Mouse (Mus musculus) spleen, embryonic (tissue): Measurements from ENCODE around the gene Sipa1.

Source experiments
- CTCF ChIA-PET: fragments of 350-600 bp; sonication (Branson Sonifier 250); formaldehyde crosslinking; loops from one replicate; lab custom pipeline; 2022; lab: Charles Lee

The Sipa1 gene

DNA sequence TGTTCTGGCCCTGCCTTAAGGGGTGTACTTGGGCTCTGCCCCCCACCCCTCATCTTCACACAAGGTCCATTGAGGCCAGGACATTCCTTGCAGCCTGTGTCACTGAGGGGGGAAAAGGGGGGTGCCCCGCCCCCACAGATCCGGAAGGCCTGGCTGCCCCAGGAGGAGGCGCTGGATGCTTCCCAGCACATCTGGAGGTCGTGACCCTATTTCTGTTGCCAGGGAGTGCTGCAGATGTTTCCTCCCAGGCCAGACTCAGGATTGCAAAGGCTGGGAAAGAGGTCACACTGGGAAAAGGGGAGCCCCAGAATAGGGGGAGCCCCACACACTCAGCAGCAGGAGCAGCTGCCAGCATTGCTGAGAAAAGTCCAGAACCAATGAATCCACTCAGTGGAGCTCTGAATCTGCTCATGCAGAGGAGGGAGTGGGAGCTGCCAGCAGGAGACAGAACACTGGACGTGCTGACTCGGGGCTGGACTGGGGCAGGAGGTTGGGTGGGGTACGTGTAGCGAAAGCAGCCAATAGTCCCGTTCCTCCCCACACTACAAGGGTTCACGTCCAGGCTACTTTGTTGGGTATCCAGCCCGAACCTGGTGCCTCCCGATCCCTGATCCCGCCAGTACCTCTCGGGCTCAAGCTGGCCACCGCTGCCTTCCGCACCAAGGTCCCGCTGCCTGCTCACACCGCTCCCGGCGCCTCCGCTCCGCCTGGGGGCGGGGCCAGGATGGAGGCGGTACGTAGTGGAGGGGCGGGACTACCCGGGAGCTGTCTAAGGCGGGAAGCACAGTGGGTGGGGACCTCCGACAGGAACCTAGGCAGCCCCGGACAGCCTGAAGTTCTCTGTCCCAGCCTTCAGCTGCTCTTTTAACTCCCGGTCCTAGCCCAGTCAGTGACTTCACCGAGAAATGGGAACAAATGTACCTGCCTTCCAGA lies at the start of gene Sipa1:
Sipa1 (minus strand) TSS at position 727 of the 933 bp plus-strand sequence.
- CTCF ChIA-PET = interaction anchor here (0.7 kb wide), 1 partner anchor 53 kb away, joined by 19 read pairs; no protein-coding TSS in a partner anchor

DNA sequence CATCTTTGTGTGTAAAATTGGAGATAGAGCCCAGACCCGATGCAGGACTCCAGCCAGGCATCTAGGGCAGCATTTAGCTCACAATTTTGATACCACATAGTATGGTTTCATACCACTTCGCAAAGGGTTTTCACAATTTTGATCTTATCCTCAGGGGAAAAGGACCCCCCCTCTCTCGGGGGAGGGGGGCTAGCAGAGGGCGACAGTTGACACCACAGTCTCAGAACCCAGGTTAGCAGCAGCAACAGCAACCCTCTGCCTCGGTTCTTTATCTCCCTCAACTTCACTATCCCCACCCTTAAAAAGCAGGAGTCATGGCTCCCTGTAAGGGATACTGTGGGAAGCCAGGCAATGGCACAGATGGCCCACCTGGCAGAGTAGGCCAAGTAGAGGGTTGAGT lies 49.7 kb upstream of the Sipa1 start:
- CTCF ChIA-PET = no interaction called here

DNA sequence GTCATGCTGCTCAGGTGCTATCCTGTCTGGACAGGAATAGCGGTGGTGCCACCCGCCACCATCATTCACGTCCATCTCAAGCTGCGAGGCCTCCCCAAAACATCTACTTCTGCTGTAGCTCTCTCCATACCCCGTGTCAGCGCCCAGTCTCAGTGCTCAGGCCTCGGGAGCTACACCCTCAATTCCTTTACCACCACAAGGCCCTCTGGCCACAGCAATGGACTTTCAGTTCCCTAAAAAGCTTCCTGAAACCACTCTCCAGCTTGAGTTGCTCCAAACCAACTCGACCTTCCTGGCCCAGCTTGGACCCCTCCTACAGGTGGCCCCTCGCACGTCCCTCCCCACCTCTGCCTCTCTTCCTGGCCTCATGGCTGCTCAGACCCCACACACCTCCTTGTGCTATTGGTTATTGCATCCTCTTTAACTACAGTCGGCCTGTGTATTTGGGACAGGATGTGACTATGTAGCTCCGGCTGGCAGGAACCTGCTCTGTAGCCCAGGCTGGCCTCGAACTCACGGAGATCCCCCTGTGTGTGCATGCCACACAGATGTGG lies 48.5 kb upstream of the Sipa1 start:
- CTCF ChIA-PET = interaction anchor here (1.3 to 1.5 kb wide), 2 partner anchors 13 to 16 kb away, joined by 3 to 4 read pairs; no protein-coding TSS in a partner anchor

DNA sequence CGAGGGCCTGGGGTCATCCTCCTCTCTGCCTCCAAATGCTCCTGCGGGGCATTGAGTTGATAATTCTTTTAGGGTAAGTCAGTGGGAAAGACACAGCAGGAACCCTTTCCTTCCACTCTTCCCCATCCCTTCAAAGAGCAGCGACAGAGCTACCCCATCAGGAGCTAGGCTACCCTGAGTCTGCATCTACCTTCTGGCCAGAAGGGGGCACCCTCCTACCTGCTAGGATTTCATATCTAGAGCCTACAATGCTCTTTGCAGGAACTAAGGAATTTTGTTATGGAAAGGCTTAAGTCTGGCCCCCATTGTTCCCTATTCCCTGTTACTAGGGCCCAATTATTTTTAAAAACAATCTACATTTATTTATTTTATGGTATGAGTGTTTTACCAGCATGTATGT lies 47.7 kb upstream of the Sipa1 start:
- CTCF ChIA-PET = interaction anchor here (1.4 to 1.5 kb wide), 2 partner anchors 14 to 59 kb away, joined by 3 read pairs; no protein-coding TSS in a partner anchor

DNA sequence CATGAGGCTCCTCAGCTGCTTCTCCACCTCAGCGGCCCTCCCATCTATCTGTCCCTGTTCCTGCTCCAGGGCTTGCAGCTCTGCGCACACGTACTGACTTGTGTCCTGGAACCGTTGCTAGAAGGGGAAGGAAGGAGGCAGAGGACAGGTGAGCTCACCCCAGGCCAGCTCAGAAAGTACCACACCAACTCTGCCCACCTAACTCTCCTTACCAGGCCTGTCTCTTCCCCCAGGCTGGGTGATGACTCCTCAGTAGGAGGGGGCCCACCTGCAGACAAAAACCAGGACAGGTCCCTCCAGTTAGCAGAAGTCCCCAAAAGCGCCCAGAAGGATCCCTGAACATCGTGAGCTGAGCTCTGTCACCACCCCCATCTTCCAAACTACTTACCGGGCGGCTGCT lies 47.1 kb upstream of the Sipa1 start:
- CTCF ChIA-PET = interaction anchor here (1.0 to 1.5 kb wide), 4 partner anchors 12 to 60 kb away, joined by 3 read pairs; partner anchors contain the start of gene Fam89b

DNA sequence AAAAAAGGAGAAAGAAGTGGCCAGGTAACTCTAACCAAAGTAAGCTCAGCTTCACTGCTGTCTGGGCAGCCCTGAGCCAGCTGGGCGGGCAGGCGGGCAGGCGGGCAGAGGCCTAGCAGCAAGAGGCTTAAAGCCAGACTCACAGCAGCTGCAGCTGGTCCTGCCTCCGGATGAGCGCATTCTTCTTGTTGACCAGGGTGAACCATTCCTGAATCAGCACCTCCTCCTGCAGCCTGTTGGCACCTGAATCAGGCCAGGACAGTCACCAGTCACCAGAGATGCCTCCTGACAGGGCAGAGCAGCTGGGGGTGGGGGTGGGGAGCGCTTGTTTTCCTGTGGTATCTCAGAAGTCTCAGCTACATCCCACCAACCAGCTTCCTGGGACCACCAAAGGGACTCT lies 46.6 kb upstream of the Sipa1 start:
- CTCF ChIA-PET = interaction anchor here (0.7 to 1.4 kb wide), 4 partner anchors 12 to 531 kb away, joined by 3 to 4 read pairs (median 3); partner anchors contain the start of gene Fam89b

DNA sequence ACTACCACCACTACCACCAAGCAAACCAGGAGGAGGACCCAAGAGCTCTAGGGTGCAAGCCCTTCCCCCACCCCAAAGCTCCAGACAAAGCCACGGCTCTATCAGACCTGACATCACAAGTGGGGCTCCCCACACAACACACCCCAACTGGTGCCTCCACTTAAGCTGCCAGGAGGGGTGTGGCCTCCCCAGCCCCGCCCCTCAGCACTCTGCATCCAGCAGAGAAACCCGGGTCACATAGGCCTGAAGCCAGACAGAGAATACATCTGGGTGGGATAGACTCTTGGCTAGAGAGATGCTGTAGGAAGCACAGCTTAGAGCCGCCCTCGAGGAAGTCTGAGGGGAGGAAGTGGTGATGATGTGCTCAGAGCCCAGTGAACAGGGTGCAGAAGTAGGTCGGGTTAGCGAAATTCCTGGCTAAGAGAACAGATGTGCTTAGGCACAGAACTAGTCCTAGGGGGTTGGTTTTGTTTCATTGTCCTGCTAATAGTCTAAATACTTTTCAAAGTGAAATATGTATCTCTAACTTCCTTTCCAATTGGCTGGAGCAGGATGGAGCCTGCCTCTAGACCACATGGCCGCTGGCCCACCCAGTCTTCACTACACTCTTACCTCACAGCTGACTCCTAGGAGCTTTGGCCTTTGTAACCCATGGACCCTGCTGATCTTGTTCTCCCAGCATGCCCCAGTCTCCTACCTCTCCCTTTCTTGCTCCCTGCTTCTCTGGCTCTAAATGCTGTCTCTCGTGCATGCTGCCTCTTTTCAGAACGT lies 41.5 kb upstream of the Sipa1 start:
- CTCF ChIA-PET = interaction anchor here (0.6 kb wide), 1 partner anchor 57 kb away, joined by 5 read pairs; no protein-coding TSS in a partner anchor

DNA sequence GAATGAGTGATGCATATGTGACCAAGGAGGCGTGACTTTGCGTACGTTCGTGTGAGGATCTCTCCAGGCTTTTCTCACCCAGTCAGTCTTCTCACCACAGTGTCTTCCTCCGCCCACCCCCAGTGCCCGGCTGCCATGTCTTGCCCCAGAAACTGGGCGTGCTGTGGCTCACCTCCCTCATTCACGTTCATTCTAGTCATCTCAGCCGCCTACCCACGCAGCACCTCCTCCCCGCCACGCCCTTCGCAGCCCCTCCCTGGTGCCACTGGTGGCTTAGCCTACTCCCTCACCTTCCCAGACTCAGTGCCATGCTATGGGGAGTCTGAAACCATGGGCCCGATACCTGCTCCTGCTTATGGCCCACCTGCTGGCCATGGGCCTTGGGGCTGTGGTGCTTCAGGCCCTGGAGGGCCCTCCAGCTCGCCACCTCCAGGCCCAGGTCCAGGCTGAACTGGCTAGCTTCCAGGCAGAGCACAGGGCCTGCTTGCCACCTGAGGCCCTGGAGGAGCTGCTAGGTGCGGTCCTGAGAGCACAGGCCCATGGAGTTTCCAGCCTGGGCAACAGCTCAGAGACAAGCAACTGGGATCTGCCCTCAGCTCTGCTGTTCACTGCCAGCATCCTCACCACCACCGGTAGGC lies 40.8 kb upstream of the Sipa1 start, which contains the start of gene Kcnk7:
Kcnk7 (plus strand) TSS at position 205 of the 638 bp plus-strand sequence.
- CTCF ChIA-PET = interaction anchor here (0.6 kb wide), 1 partner anchor 58 kb away, joined by 5 read pairs; no protein-coding TSS in a partner anchor

DNA sequence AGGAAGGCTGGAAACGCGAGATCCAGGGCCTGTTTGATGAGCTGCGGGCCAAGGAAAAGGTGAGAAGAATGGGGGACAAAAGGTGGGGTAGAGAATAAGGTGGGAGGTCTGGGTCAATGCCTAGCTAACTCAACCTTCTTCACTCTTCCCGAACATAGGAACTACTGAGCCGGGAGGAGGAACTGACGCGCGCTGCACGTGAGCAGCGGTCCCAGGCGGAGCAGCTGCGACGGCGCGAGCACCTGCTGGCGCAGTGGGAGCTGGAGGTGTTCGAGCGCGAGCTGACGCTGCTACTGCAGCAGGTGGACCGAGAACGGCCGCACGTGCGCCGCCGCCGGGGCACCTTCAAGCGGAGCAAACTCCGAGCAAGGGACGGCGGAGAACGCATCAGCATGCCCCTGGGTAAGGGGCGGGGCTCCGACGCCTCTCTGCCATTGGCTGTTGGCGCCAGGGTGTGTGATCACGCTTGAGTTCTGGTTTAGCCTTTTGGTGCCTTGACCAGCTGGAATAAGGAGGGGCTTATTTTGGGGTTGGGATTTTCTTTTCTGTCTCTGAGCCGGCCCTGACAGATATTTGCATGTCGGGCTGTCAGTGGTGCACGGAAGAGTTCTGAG lies 32.4 kb upstream of the Sipa1 start:
- CTCF ChIA-PET = no interaction called here

DNA sequence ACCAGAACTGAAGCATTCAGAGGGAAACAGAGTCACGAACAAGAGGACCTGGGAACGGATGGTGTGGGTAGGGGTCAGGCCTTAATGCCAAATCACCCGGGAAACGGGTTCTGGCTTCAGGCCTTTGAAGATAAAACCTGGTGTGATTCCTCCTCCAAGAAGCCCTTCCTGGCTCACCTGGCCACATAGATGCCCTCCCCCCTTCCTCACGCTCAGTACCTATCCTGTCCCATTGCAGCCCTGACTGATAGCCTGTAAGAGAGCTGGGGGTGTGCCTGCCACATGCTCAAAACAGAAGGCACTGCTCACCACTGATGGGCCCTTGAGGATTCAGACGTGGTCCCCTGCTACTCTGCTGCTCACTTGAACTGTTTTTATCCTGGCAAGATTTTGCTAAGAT lies 30.3 kb upstream of the Sipa1 start:
- CTCF ChIA-PET = no interaction called here

DNA sequence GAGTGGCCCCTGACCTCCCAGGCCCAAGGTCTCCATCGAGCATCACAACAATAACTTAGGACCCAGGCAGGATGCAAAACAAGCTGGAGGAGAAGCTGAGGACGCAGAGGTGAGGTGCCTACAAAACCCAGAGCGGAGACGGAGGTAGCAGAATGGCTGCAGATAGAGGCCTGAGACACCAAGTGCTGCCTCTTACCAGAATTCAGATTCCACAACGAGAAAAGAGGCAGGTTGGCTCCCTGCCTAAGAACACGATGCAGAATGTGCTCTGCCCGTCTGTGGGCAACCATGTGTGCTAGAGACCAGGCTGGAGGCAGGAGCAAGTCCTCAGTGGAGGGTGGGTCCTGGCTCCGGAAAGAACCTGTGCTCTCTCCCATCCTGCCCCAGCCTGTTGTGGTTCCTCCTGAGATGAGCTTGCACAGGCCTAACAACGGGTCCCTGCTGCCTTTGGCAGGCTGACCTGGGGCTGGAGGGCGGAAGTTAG lies 29.4 kb upstream of the Sipa1 start:
- CTCF ChIA-PET = interaction anchor here (0.6 kb wide), 1 partner anchor 197 kb away, joined by 3 read pairs; no protein-coding TSS in a partner anchor

DNA sequence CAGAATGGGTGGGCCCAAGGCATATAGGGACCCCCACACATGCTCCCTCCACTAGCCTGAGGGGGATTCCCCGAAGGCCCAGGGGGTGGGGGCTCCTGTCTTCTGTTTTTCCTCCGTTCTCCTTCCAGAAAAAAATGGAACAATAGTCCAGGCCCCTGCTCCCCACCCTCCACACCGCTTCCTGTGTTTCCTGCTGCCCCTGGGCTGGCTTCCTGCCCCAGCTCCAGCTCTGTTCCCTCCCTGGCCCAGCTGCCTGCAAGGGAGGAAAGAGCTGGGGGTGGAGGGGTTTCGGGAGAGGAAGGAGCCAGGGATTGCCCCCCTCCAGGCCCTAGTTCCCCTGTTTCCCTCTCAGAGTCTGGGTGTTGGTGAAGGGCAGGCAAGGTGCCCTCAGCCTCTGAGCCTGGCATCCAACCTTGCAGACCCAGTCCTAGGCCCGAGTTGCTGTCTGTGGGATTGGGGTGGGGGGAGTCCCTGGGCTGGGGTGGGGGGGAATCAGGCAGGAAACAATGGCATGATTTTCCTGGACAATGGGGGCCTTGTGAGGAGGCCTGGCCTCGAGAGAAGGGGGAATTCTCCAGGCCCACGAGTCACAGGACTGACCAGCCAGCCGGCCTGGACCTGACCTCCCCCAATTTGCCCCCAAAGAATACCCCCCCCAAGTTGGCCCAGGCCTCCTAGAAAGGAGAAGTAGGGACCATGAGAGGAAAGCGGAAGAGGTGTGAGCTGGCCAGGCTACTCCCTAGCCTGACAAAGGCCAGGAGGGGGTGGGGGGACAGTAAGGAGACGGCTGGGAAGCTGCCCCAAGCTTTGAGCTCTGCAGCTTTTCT lies 28.8 kb upstream of the Sipa1 start:
- CTCF ChIA-PET = interaction anchor here (0.6 to 0.7 kb wide), 2 partner anchors 196 to 1840 kb away, joined by 3 to 4 read pairs; no protein-coding TSS in a partner anchor

DNA sequence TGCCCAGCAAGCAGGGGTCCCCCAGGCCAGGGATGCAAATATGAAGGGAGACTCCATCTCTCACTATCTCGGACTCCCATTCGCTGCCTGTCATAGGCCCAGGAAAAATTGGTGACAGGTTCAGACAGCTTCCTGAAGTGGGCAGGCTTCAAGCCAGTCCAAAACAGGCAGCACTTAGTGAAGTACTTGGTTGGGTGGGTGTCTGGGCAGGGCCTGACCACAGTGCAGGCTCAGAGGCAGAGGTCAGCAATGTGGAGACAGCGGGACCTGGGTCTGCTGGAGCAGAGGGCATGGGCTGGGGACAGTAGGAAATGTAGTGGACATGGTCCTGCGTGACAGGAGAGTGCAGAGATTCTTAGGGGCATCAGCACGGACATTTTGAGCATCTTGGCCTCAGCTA lies 28.1 kb upstream of the Sipa1 start:
- CTCF ChIA-PET = interaction anchor here (0.7 kb wide), 1 partner anchor 1839 kb away, joined by 4 read pairs; no protein-coding TSS in a partner anchor

DNA sequence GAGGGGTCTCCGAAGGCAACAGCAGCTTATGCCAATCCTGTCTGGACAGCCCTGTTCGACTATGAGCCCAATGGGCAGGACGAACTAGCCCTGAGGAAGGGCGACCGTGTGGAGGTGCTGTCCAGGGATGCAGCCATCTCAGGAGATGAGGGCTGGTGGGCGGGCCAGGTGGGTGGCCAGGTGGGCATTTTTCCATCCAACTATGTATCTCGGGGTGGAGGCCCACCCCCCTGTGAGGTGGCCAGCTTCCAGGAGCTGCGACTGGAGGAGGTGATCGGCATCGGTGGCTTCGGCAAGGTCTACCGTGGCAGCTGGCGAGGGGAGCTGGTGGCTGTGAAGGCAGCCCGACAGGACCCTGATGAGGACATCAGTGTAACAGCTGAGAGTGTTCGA lies 26.8 kb upstream of the Sipa1 start:
- CTCF ChIA-PET = no interaction called here

DNA sequence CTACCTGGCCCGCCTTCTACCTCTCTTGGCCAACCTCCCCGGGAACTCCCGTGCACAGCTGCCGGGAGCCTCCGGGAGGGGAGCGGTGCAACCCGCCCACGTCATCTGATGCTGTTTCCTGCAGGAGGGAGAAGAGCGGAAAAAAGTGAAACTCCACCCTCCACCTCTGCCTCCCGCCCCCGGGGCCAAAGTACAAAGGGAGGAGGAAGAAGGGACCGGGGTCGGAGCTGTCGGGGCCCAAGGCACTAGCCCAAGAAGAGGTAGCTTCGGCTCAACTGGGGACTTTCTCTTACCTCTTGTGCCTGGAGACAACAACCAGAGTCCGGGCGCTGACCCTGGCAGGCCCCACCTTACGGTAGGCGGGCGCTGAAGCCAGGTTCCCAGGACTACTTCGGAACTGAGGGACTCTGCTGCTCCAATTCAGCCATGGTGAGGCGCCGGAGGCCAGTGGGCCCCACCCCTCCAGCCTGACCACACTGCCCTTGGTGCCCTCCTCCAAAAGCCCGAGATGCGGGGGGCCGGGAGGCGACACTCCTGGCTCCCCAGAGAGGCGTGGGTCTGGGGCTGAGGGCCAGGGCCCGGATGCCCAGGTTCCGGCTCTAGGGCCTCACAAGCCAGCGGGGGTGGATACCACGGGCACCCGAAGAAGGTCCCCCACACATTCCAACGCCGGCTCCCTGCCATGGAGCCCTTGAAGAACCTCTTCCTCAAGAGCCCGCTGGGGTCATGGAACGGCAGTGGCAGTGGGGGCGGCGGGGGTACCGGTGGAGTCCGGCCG lies 26.2 kb upstream of the Sipa1 start:
- CTCF ChIA-PET = interaction anchor here (0.8 kb wide), 1 partner anchor 52 kb away, joined by 3 read pairs; no protein-coding TSS in a partner anchor

DNA sequence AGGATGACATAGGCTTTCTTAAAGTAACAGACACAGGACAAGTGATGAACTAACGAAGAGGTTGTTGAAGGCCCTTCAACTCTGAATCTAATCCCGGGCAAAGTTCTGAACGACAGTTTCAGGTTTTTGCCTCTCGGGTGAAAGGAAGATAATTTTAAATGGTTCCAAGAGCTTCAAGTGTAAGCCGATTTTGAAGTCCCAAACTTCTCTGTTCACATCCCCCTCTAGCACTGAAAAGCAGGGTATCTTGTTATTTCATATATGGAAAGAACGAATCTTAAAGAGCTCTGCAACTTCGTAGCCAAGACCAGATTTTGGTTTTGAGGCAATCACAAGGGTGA lies 25.6 kb upstream of the Sipa1 start:
- CTCF ChIA-PET = interaction anchor here (0.8 kb wide), 1 partner anchor 52 kb away, joined by 3 read pairs; no protein-coding TSS in a partner anchor

DNA sequence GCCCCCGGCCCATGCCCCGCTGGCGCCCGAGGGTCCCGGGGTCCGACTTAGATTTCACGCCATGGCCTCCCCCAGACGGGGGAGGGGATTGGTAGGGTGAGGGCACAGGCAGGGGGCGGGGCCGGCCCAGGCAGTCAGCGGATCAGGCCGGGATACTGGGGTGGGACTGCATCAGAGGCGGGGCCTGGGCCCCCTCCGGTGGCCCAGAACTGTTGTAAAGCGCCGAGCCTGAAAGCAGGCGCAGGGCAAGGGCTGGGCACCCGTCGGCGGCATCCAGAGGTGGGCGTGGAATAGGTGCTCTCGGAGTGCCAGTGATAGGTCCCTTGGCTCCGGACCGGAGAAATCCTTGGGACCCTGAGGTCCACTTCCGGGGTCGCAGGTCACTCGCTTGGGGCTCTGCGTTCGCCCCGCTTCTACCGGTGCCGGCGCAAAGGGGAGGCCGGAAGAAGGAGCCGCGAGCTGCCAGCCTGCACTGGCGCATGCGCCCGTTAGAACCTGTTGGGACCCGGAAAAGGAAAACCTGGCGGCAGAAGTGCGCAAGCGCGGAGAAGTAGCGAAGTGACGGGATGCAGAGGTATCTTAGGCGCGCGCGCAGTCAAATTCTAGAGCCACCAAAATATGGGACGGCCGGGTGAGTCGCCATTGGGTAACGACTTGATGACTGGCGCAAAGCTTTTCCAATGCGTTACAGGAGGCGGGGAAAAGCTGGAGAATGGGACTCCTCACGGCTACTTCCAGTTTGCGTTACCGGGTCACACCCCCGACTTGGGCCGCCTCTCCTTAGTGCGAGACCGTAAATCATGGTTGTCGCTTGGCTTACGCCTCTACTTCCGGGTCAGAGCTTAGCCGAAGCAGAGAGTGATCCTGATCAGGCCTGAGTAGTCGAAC lies 24.9 kb upstream of the Sipa1 start, which contains the start of the genes Map3k11 and Pcnx3:
Map3k11 (plus strand) TSS at position 543 of the 888 bp plus-strand sequence.
Pcnx3 (minus strand) TSS at position 709 of the 888 bp plus-strand sequence.
- CTCF ChIA-PET = interaction anchor here (0.8 kb wide), 1 partner anchor 53 kb away, joined by 3 read pairs; no protein-coding TSS in a partner anchor
